8 mouse cellular contexts compared by ENCODE assay signal in the genomic region with DNA sequence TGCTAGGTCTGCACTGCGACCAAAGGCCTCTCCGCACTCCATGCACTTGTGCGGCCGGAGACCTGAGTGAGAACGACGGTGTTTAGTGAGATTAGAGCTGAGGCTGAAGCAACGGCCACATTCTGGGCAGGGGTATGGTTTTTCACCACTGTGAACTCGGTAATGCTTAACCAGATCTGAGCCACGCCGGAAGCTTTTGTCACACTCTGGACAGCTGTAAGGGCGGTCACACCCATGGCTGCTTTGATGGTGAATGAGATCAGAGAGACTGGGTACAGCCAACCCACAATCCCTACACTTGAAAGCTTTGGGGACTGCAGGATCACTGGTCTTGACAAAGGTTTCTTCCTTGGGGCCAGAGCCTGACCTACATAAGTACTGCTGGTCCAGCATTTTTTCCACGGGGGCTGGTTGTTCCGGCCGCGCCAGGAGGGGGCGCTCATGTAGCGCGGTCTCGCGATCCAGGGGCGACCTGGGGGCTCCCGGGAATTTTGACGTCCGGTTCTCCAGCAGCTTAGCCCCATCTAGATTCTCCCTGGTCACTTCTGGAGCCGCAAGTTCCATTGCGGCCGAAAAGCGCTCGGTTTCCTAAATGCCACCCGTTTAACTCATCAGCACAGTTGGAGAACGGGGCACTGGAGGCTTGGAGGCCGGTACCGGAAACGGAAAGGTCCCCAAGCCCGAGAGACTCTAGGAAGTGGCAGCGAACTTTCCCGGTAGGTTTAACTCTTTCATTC. TPM values are rescaled to one million over a fixed set of nuclear protein-coding genes. Genes with fewer than 3 reads are reported as not detected.
DNase-seq lines count a peak whose midpoint lies in the region; ATAC-seq lines count a peak whose summit lies in the region.

A gene (plus strand): TSS at position 487 of the 737 bp plus-strand sequence.

- peak; percentile 44 for DNase-seq in MEL-GATA-1-ER (ENCODE audit: extremely low read depth, low read depth)
- DNase-seq in cerebellum, adult 8-10 months, result peak; percentile 90
- peak; percentile 86 for DNase-seq in forelimb bud, embryonic 11.5 days (ENCODE audit: low read depth, low spot score)
- peak; percentile 94 for DNase-seq in heart, postnatal 4 days
- DNase-seq in layer of hippocampus, adult 8-10 months (ENCODE audit: low spot score in 2 of 2), result peak; percentile 71 to 88
- DNase-seq in ovary, adult 18-20 months (ENCODE audit: low spot score), result peak; percentile 65
- DNase-seq in thymus, postnatal 0 days (ENCODE audit: low spot score), result peak; percentile 73

- H3K9ac ChIP-seq in lung, embryonic 15.5 days, result peak within 1 kb of the TSS; percentile 79

- peak within 1 kb of the TSS; percentile 98 for H3K27ac ChIP-seq in lung, embryonic 15.5 days

- peaks cover 25% of the 10 kb centered on the region for H3K36me3 ChIP-seq in lung, embryonic 15.5 days

- H3K27me3 ChIP-seq in lung, embryonic 15.5 days, result no peaks in the 10 kb centered on the region

- ATAC-seq in lung, embryonic 15.5 days (ENCODE audit: borderline replicate concordance, extremely low read depth, low FRiP score, low TSS enrichment), result peak; percentile 15; the same call in 1 of the 2 replicates

- H3K4me1 ChIP-seq in lung, embryonic 15.5 days, result peaks cover 21% of the 10 kb centered on the region

- H3K9me3 ChIP-seq in lung, embryonic 15.5 days, result no peaks in the 10 kb centered on the region

- WGBS in lung, embryonic 15.5 days, result 23% methylated on average over 37 of the region's 37 CpGs

- peak within 1 kb of the TSS; percentile 67 for H3K4me3 ChIP-seq in lung, embryonic 15.5 days

- H3K4me2 ChIP-seq in lung, embryonic 15.5 days, result peak within 1 kb of the TSS; percentile 74

RNA-seq across cellular contexts. Expression of the gene that starts here (rescaled TPM):
- total RNA-seq in heart, postnatal 4 days (2021), result 10 to 100 TPM; 13.3 to 13.8 TPM
- 10 to 100 TPM; 10.0 to 14.7 (median 11.9) TPM for total RNA-seq in layer of hippocampus, adult 8-10 months (2022)
- 22.4 and 24.5 TPM in 2 replicates for polyA plus RNA-seq in lung, embryonic 15.5 days (2015; fragmentation: Nextera tagmentation; extraction: Ambion mirVana)
- 16.2 and 16.6 TPM in 2 replicates for polyA plus RNA-seq in thymus, postnatal 0 days (2015; fragmentation: Nextera tagmentation; extraction: Ambion mirVana)

Comparison
In these comparisons a context has a peak if more than half of its experiments do, and no peak if none do; other contexts are left out.
1. Peak in every context shown above with its lines: DNase-seq, ATAC-seq, H3K4me3 ChIP-seq and H3K27ac ChIP-seq.
2. DNase-seq: peak in every context shown above with its lines; median percentile 94 in heart, postnatal 4 days; 90 in cerebellum, adult 8-10 months; 86 in forelimb bud, embryonic 11.5 days; 80 in layer of hippocampus, adult 8-10 months; 73 in thymus, postnatal 0 days; 65 in ovary, adult 18-20 months; 44 in MEL-GATA-1-ER.